Mouse (Mus musculus) common myeloid progenitor, adult 5-6 weeks (primary cell): ENCODE data around the gene Klhl33. TPM values are rescaled to one million over a fixed set of nuclear protein-coding genes. Genes with fewer than 3 reads are reported as not detected.
"Not testable (repeated sequence)": the region's sequence is repeated elsewhere in the genome, so short reads cannot be mapped to it uniquely, and the experiment has no call there.

Experiments used
- ATAC-seq: replicated peaks from 2 replicates; pipeline ENCODE4 v1.8.0; 2016; ENCODE audit warnings: low read depth, mild to moderate bottlenecking, moderate TSS enrichment, inconsistent platforms; ENCODE audit not compliant: poor library complexity, severe bottlenecking
- total RNA-seq: library from RNA; stranded (forward); fragments of 200-1000, 187-1606 nt; gene quantifications from 2 replicates; pipeline ENCODE4 v1.2.3, GENCODE M21; 2017

Klhl33 gene
- 0.32 TPM in 1 of 2 replicates, not detected in the other for total RNA-seq

DNA sequence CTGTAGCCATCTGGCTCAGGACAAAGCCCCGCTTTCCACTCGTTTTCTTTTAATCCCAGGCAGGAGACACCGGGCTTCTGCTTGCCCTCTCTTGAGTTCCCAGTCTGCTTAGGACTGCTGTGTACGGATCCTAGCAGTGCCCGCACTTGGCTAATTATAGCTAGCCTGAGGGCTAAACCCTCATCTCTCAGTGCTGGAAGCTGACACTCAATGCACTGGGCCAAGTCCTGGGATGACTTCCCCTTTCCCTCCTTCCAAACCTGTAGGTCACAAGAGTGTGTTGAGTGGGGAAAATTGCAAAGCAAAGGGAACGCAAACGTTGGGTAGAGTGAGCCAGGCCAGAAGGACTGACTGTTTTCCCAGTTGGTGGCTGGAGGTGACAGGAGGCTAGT is at the start of gene Klhl33:
TSS of gene Klhl33 (minus strand) at position 134 of the 392 bp plus-strand sequence.
- 0 out of 2 replicates have a peak, but pooled peaks have one; percentile 10 for ATAC-seq

DNA sequence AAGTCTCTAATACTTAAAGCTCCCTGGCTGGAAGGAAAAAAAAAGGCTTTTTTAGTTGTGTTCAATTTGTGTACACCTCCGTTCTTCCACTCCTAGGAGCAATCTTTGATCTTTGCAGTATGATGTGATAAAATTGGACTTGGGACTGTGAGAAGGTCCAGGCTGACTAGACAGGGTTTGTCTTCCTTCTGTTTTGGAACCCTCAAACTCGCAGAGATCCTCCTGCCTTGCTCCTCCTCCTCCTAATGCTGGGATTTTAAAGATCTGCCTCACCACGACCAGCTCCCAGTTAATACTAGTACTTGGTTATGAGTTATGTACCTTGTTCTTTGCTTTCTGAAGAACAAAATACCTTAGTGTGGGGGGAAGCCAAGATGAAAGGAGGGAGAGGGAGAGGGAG is 48.2 kb upstream of the Klhl33 start:
- ATAC-seq: not testable (repeated sequence)

DNA sequence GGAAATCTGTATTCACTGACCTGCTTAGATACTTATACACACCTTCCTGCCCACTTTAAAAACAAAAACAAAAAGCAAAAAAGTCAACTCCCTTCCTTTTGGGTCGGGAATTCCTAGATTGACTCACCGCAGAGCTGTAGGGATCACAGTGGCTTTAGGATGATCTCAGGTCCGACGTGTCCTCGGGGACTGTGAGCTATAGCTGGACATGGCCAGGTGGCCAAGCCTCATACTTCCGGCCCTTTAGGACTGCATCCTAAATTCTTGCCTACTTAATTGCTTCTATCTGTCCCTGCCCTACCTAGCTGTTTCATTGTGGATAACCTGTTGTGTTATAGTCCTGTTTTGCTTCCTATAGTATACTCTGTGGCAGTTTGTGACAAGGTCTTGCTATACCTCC is 47.8 kb upstream of the Klhl33 start:
- not testable (repeated sequence) for ATAC-seq

DNA sequence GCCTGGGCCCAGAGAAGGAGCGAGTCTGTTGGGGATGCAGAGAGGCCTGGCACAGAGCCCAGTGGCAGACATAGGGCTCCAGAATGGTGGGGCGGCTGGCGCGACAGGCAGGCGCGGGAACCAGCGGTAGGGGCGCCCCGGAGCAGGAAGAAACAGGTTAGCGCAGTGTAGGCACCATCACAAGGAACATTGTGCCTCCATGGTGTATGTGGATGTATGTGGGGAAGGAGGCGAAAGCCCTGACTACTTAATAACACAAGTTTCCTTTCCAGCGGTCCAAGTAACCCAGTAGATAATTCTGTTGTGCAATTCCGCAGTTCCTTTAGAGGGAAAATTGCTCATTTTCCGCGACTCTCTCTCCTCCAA is 47.3 kb upstream of the Klhl33 start:
- ATAC-seq: peak; percentile 74

DNA sequence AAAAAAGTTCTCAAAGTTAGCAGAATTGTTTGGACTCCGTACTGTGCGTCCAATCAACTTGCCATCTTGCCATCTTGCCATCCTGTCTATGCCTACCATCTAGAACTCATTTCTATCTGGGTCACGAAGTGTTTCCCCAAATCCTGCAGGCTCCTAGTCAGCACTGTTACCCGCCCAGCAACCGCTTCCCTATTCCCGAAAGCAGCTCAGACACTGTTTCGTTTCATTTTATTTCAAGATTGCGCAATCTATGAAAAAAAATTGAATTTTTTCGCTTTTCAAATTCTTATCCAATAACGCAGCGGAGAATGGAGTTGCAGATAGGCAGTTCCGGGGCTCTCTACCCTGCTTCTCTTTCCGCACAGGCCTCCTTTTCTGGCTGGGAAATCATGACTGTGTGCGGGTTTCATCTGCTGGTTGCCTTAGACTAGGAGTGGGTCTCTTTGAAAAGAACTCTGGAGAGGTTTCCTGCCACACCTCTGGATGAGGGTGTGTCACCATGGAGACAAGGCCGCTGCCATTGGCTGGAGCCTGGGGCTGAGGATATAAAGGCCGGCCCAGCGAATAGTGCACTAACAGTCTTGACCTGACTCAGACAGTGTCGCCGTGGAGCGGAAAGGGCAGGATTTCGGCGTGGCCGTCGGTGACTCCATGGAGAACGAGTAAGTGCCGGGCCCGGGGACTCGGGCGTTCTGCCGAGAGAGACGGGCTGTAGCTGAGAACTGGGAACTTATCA is 46.8 kb upstream of the Klhl33 start, which contains the start of gene Gm49342:
TSS of gene Gm49342 (plus strand) at position 586 of the 736 bp plus-strand sequence.
- ATAC-seq: peak; percentile 92

DNA sequence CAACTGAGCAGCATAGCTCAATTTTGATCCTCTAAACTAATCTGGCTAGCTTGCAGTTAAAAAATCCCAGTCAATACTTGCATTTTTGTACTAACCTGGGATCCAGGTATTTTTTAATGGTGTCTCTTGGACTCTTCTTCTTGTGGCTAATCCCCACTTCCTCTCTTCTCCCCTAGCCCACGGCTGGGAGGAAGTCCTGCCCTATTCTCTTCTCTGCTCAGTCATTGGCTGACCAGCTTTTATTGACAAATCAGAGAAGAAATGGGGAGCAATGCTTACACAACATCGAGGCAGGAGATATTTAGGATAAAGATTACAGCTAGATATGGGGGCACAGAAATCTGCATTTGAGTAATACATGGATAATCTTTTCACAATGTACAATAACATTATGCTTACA is 41.6 kb upstream of the Klhl33 start:
- ATAC-seq: peak; percentile 66

DNA sequence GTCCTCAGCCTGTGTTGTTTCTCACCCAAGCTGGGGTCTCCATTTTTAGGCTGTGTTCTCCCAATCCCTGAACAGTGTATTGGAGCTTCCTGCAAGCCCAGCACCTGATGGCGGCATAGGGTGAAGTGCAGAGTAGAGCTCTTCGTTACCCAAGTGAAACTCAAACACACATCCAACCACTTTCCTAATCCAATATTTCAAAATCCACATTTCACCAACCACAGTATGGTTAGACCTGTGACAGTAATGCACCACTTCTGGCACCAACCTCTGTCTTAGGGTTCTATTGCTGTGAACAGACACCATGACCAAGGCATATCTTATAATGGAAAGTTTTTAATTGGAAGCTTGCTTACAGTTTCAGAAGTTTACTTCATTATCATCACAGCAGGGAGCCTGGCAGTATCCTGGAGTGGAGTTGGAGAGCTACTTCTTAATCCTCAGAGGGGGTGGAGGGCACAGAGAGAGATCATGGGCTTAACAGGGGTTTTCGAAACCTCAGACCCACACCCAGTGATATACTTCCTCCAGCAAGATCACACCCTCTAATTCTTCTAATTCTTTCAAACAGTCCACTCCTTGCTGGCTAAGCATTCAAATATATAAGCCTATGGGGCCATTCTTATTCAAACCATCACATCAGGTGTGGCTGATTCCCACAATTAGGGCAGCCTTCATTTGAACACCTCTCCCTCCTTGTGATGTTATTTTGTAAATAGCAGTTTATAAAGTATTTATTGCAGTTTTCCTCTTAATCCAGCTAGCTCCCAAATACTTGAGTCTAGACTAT is 41.0 kb upstream of the Klhl33 start:
- 0 out of 2 replicates have a peak, but pooled peaks have one; percentile 22 for ATAC-seq

DNA sequence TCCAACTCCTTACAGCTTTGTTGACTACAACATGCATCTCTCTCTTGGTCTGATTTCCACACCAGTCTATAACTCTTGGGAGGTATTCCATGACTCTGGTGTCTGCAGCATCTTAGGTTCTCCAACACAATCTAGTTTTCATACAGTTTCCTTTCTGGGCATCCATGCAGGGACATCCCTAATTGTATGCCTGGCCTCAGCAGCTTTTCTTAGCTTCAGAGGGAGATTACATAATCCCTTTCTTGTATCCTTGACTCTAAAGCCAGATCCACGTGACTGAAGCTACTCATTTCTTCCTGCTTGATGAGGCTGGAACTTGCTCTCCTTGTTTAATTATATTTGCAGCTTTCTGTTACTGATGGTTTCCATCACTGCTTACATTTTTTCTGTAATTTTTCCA is 39.3 kb upstream of the Klhl33 start:
- no peak for ATAC-seq

DNA sequence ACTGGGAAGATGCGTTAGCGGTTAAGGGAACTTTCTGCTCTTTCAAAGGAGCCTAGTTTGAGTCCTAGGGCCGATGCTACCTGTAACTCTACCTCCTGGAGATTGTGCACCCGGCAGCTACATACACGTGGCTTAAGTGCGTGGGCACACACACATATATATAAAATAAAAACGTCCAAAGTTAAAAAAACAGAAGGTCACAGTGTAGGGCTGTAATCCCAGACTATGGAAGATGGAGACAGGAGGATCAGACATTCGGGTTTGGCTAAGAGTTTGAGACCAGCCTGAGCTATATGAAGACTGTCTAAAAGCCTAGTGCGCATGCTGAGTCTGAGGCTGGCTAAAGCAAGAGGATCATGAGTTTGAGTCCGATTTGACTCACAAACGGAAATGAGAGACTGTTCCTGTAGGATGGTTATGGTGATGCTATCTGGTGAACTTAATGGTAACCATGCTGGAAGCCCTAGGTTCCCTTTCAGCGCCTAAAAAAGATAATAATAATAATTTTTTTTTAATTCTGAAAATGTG is 34.2 kb upstream of the Klhl33 start:
- ATAC-seq: no peak

DNA sequence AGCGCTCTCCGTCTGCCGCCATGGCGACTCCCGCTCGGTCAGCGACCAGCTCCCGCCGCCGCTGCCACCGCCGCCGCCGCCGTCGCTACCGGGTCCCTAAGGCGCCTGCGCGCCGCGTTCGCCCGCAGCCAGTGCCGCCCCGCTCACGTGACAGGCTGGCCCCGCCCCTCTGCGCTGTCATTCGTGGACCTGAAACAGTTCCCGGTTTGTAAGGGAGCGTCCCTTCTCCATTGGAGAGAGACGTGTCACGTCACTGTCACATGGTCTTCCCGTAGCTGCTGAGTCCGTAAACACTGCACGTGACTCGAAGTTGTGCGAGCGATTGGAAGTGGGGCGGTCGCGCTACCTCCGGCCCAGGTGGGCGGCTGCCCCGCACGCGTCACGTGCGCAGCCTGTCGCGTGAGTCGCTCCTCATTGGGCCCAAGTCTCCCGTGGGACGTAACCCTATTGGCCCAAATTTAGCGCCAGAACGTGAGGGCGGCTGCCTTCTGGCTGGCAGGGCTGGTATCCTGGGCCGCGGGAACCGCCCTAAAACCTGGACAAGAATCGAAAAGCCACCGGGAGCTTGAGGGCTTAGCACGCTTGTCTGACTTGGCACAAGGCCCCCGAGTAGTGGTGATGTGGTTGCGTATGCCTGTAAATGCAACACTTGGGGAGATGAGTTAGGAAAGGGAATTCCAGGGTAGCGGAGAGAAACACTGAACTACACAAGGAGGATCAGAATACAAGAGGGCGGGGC is 33.6 kb upstream of the Klhl33 start, which contains the start of the genes Pip4p1 and Pnp:
TSS of gene Pip4p1 (minus strand) at position 103 of the 739 bp plus-strand sequence.
TSS of gene Pnp (plus strand) at position 329 of the 739 bp plus-strand sequence.
- ATAC-seq: peak; percentile 96

DNA sequence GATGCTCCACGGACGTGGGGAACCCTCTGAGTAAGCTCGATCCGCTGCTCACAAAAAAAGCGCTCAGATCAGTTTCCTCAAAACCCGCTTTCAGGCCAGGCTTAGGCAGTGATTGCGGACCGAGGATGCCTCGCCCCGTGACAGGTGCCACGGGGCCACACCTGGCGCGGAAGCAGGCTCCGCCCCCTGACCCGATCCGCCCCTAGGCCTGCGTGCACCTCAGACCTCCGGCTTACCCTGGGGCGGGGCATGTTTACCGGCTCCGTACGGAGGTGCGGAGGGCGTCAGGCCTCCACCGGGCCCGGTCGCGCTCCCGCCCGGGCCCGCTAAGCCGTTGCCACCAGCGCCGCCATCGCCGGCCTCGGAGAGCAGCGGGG is 33.1 kb upstream of the Klhl33 start:
- no peak; the same call in 1 of the 2 replicates for ATAC-seq

DNA sequence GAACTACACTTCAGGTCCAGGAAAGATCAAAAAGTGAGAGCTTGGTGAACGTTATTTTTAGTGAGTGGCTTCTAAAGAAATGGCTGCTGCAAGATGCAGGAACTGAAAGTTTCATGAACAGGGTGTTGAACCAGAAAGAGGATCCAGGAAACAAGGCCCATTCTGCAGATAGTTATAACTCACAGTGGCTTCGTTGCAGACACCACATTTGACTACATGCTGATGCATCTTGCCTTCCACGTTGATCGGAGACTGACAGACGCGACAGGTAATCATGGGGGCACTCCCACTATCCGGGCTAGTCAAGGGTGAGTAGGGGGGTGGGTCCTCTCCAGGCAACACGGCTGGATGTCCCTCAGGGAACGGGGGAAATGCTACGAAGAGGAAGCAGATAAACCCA is 32.6 kb upstream of the Klhl33 start:
- ATAC-seq: no peak

DNA sequence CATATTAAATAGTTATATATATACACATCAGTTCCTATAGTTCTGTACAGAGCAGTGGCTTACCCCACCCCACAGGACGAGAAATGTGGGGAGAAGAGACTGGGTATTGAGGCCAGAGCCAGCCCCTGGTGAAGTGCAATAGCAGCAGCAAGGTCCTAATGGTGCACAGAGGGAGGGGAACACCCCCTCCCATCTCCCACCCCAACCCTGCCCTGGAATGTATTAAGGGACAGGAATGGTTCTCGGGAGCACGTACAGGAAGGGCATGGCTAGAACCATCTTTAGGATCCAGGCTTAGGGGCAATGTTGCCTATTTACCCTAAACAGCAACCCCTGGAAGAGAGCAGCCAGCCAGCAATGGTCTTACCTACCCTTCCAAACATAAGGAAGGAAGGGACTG is 30.1 kb upstream of the Klhl33 start:
- no peak for ATAC-seq

DNA sequence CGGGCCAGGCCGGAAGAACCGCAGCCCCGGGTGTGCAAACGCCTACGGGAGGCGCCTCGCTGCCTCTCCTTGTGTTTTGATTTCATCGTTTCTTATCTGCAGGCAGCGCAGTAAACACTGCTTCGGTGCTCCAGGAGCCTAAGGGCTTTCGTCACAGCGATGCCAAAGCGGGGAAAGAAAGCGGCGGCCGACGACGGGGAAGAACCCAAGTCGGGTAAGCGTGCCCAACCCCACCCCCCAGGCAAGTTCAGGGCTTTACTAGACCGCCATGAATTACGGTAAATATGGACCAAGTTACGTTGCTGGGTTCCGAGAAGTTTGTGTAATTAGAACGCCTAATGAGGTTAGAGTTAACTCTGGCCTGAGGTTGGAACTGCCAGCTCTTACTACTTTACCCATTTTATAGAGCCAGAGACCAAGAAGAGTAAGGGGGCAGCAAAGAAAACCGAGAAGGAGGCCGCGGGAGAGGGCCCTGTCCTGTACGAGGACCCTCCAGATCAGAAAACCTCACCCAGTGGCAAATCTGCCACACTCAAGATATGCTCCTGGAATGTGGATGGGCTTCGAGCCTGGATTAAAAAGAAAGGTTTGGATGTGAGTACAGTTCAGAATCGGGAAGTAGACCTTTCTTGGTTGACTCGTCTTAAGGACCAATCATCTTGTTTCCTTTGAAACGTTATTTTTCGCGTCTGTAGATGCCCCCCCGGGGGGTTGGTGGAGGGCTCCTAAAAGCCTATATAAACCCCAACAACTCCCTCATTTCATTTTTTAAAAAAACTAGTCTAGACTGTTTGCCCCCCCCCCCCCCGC is 28.0 kb upstream of the Klhl33 start:
- peak; percentile 40 for ATAC-seq

DNA sequence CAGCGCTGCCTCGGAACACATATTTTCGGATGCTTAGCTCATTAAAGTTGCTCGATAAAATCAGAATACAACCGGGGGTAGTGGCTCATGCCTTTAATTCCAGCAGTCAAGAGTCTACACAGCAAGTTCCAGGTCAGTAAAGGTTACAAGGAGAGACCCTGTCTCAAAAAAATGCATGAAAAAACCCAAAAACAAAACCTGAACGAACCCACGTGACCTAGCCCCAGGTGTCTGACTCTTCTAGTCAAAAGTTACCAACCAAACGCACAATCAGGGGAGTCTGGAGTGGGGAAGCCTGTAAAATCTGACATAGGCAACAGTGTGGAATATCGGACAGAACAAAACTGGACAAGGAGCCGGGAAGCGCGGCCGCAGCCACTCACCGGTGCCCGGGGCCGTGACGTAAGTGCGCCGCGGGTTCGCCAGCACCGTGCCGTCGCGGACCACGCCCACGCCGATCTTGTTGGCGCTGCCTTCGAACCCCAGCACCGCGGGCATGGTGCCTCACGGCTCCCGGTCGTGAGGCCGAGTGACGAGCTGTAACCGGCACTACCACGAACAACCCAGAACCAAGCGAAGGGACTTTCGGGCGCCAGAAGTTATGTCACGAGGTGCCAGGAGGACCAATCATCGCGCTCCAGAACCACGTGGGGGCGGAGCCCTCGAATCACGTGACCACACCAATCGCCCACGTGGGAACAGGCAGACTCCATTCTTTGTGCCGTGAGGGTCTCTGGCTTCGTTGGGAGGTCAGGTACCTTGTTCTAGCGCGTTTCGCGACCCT is 27.2 kb upstream of the Klhl33 start, which contains the start of the genes Osgep and Apex1:
TSS of gene Osgep (minus strand) at position 613 of the 784 bp plus-strand sequence.
TSS of gene Apex1 (plus strand) at position 688 of the 784 bp plus-strand sequence.
- peak; percentile 87 for ATAC-seq

DNA sequence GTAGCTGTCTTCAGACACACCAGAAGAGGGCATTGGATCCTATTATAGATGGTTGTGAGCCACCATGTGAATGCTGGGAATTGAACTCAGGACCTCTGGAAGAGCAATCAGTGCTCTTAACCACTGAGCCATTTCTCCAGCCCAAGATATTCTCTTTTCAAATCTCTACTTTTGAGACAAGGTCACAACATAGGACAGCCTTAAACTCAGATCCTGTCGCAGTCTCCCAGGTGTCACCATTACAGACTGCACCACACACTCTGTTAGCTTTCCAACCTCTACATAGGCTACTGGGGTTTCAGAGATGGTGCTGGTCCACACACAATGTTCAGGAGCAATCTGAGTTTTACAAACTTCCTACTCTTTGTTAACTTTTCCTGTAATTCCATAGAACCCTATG is 26.1 kb upstream of the Klhl33 start:
- ATAC-seq: not testable (repeated sequence)

DNA sequence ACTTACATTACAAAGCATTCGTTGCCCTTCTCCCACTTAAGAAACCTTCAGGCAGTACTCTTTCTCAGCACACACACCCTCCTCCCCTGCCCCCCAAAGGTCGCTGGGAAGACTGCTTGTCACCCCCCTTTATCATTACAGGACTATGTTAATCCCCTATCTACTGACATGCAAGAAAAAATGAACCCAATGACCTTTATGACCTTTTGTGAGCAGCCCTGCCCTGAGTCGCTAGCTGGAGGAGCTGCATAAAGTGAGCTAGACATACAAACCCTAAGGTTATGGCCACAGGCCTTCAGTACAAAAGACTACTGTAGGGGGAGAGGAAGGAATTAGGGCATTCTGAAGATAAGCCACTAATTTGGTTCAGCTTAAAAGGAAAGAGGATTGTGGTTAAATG is 14.0 kb upstream of the Klhl33 start:
- no peak for ATAC-seq

DNA sequence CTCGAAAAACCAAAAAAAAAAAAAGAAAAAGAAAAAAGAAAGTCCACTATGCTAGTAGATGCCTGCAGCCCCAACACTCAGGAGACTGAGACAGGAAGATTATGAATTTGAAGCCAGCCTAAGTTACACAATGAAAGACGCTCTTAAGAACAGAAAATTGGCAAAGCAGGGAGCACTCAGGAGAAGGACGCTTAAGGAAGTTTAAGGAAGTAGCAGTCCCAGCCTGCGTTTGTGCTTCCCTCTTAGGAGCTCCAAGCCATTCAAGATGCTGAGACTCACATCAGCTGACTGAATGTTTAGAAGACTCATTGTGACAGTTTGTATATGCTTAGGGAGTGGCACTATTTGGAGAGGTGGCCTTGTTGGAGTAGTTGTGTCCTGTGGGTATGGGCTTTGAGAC is 10.8 kb upstream of the Klhl33 start:
- ATAC-seq: no peak
